In genomic region chr15:77815867-77816600, GRCm38 (mm10) we compare ENCODE assay signal across 9 mouse cellular contexts. TPM values are rescaled to one million over a fixed set of nuclear protein-coding genes. Genes with fewer than 3 reads are reported as not detected.
DNase-seq lines count a peak whose midpoint lies in the region; ATAC-seq and TF ChIP-seq lines count a peak whose summit lies in the region.
"Had no signal": no experiment of that assay in that cellular context is flagged by ENCODE, and none has a peak within 500 bp of the region (broad histone marks: within the 10 kb centered on the region; RNA-seq: fewer than 3 reads in every experiment).

No protein-coding gene starts in this region.

- H3K27me3 ChIP-seq in kidney, adult 2 months (replicated peaks; ENCODE audit: control insufficient read depth, insufficient read depth, low read length) = no peaks in the 10 kb centered on the region
- H3K27me3 ChIP-seq in forebrain, embryonic 16.5 days (replicated peaks; ENCODE audit: control insufficient read depth, insufficient read depth, low read length) = no peaks in the 10 kb centered on the region
- no peaks in the 10 kb centered on the region for H3K27me3 ChIP-seq in intestine, embryonic 16.5 days (replicated peaks; ENCODE audit: control insufficient read depth, insufficient read depth, low read length)
- H3K27me3 ChIP-seq: neural tube, embryonic 12.5 days had no signal

- H3K4me2 ChIP-seq in forebrain, embryonic 16.5 days (ENCODE audit: low read length) = no peak overlapping the region
- no peak overlapping the region for H3K4me2 ChIP-seq in intestine, embryonic 16.5 days (ENCODE audit: low read depth, low read length)
- H3K4me2 ChIP-seq: neural tube, embryonic 12.5 days had no signal

- peak; percentile 76 for DNase-seq in kidney, adult 2 months
- no peak for DNase-seq in kidney, adult 8-10 months
- peak; percentile 51 for DNase-seq in T-cell, adult 2 months (ENCODE audit: low spot score)
- DNase-seq in lung, postnatal 36 days = peak; percentile 72
- DNase-seq in left cerebral cortex, postnatal 25 days (ENCODE audit: low spot score in 2 of 2) = no peak
- DNase-seq in layer of hippocampus, adult 9-10 months (ENCODE audit: low spot score) = no peak

- TF ChIP-seq CTCF in kidney, adult 2 months (conservative IDR thresholded peaks at IDR 0.05; ENCODE audit: insufficient read depth, insufficient read length, low read depth, low read length) = no peak

- H3K27ac ChIP-seq in kidney, adult 2 months (ENCODE audit: insufficient read depth, low read depth, low read length) = peak overlapping the region; percentile 94
- H3K27ac ChIP-seq in forebrain, embryonic 16.5 days (ENCODE audit: low read length) = no peak overlapping the region
- peak overlapping the region; percentile 81 for H3K27ac ChIP-seq in intestine, embryonic 16.5 days (ENCODE audit: low read length)
- H3K27ac ChIP-seq: neural tube, embryonic 12.5 days had no signal

- 22% methylated on average over 17 of the region's 17 CpGs for WGBS in kidney, adult 2 months
- 65% methylated on average over 17 of the region's 17 CpGs for WGBS in forebrain, embryonic 16.5 days
- 48% methylated on average over 17 of the region's 17 CpGs for WGBS in intestine, embryonic 16.5 days

- no peaks in the 10 kb centered on the region for H3K9me3 ChIP-seq in forebrain, embryonic 16.5 days (ENCODE audit: control insufficient read depth, low read length)
- no peaks in the 10 kb centered on the region for H3K9me3 ChIP-seq in intestine, embryonic 16.5 days (ENCODE audit: control insufficient read depth, low read length)
- H3K9me3 ChIP-seq: neural tube, embryonic 12.5 days had no signal

- intact Hi-C loops in left cerebral cortex, postnatal 25 days (cut with DNase I) = no loop called here

- H3K9ac ChIP-seq in forebrain, embryonic 16.5 days (replicated peaks; ENCODE audit: low read depth, low read length) = no peak overlapping the region
- peak overlapping the region; percentile 33; the same call in 1 of the 2 replicates for H3K9ac ChIP-seq in intestine, embryonic 16.5 days (ENCODE audit: low read depth, low read length)
- H3K9ac ChIP-seq: neural tube, embryonic 12.5 days had no signal

- H3K4me3 ChIP-seq in kidney, adult 2 months (ENCODE audit: insufficient read depth, low read depth, low read length) = peak overlapping the region; percentile 9; the same call in 1 of the 2 replicates
- no peak overlapping the region for H3K4me3 ChIP-seq in forebrain, embryonic 16.5 days (replicated peaks; ENCODE audit: low read length)
- no peak overlapping the region for H3K4me3 ChIP-seq in intestine, embryonic 16.5 days (ENCODE audit: low read length)
- H3K4me3 ChIP-seq: neural tube, embryonic 12.5 days had no signal

- peaks cover 71% of the 10 kb centered on the region for H3K4me1 ChIP-seq in kidney, adult 2 months (ENCODE audit: control insufficient read depth, insufficient read depth, low read length)
- peaks cover 26% of the 10 kb centered on the region for H3K4me1 ChIP-seq in forebrain, embryonic 16.5 days (replicated peaks; ENCODE audit: control insufficient read depth, insufficient read depth, low read length)
- H3K4me1 ChIP-seq in intestine, embryonic 16.5 days (ENCODE audit: control insufficient read depth, insufficient read depth, low read length) = peaks cover 82% of the 10 kb centered on the region

- TF ChIP-seq POLR2A in kidney, adult 2 months (IDR thresholded peaks at IDR 0.05; ENCODE audit: low read depth, low read length) = no peak

- H3K36me3 ChIP-seq in kidney, adult 2 months (ENCODE audit: control insufficient read depth, insufficient read depth, low read length) = no peaks in the 10 kb centered on the region; the same call in 1 of the 2 replicates
- H3K36me3 ChIP-seq in forebrain, embryonic 16.5 days (ENCODE audit: control insufficient read depth, insufficient read depth) = peaks cover 2% of the 10 kb centered on the region; the same call in 1 of the 2 replicates
- peaks cover 13% of the 10 kb centered on the region for H3K36me3 ChIP-seq in intestine, embryonic 16.5 days (ENCODE audit: control insufficient read depth, insufficient read depth, low read length)

- ATAC-seq in forebrain, embryonic 16.5 days = peak; percentile 47
- no peak for ATAC-seq in intestine, embryonic 16.5 days

RNA-seq across cellular contexts. Expression of gene Myh9, which starts 25.9 kb away (rescaled TPM):
- 57.7 and 64.1 TPM in 2 replicates for polyA plus RNA-seq in kidney, adult 2 months (2012; rRNA removed)
- polyA plus RNA-seq in forebrain, embryonic 16.5 days (2015; fragmentation: Nextera tagmentation; extraction: Ambion mirVana) = 12.2 and 13.6 TPM in 2 replicates
- 39.1 and 43.8 TPM in 2 replicates for polyA plus RNA-seq in intestine, embryonic 16.5 days (2015; fragmentation: Nextera tagmentation; extraction: Ambion mirVana)
- 10 to 100 TPM; 69.9 to 75.5 TPM for total RNA-seq in left cerebral cortex, postnatal 25 days (2021)

RNA-seq across cellular contexts. Expression of gene Apol8, which starts 59.2 kb away (rescaled TPM):
- 0.03 and 0.06 TPM in 2 replicates for polyA plus RNA-seq in kidney, adult 2 months (2012; rRNA removed)
- 0.22 TPM in 1 of 2 replicates, not detected in the other for polyA plus RNA-seq in forebrain, embryonic 16.5 days (2015; fragmentation: Nextera tagmentation; extraction: Ambion mirVana)
- polyA plus RNA-seq in intestine, embryonic 16.5 days (2015; fragmentation: Nextera tagmentation; extraction: Ambion mirVana) = 0.21 and 0.34 TPM in 2 replicates
- total RNA-seq in left cerebral cortex, postnatal 25 days (2021) = 1 to 10 TPM; 2.2 to 3.3 TPM

Comparison
In these comparisons a context has a peak if more than half of its experiments do, and no peak if none do; other contexts are left out.
1. DNase-seq: peak in kidney, adult 2 months (single experiment), T-cell, adult 2 months (single experiment) and lung, postnatal 36 days (single experiment); none in kidney, adult 8-10 months (0 of 2), left cerebral cortex, postnatal 25 days (0 of 2) and layer of hippocampus, adult 9-10 months (single experiment).